Mouse (Mus musculus): ENCODE measurements around the gene Zfhx3. TPM values are rescaled to one million over a fixed set of nuclear protein-coding genes. Genes with fewer than 3 reads are reported as not detected.

The Zfhx3 gene
- polyA plus RNA-seq, 1 experiment from 2014 or later = 8.4 TPM

DNA sequence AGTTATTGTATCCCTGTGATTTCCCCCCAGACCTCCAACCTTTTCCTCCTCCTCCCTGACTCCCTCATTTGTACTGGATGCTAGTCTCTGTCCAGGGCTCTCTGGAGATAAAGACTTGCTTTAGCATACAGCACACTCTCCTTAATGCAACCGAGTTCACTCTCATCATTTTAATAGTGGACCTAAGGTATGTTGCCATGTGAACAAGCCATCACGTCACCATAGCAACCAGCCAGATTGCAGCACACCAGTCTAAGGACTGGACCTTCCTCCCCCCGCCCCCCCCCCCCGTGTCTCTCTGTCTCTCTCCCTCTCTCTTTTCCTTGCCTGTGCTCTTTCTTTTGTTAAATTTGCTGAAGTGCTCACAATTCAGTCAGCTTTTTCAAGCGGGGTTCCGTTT, 524.2 kb downstream of the Zfhx3 start:
- 79% methylated on average over 6 of the region's 6 CpGs for WGBS (ENCODE audit: insufficient replicate concordance)
- no peaks in the 10 kb centered on the region for H3K9me3 ChIP-seq (replicated peaks; ENCODE audit: control insufficient read depth, low read length)
- no peak for ATAC-seq (replicated peaks; ENCODE audit: insufficient number of reproducible peaks, low FRiP score, low TSS enrichment)
- no peak overlapping the region for H3K9ac ChIP-seq (ENCODE audit: low read depth, low read length)
- H3K4me3 ChIP-seq (ENCODE audit: low read depth, low read length) = no peak overlapping the region
- no peak overlapping the region for H3K27ac ChIP-seq (ENCODE audit: low read depth, low read length)
- H3K4me2 ChIP-seq = no peak overlapping the region
- H3K36me3 ChIP-seq (ENCODE audit: control insufficient read depth, insufficient read depth, low read length) = no peaks in the 10 kb centered on the region
- no peaks in the 10 kb centered on the region for H3K4me1 ChIP-seq (ENCODE audit: control insufficient read depth, insufficient read depth, low read length)
- no peaks in the 10 kb centered on the region for H3K27me3 ChIP-seq (ENCODE audit: control insufficient read depth, insufficient read depth, low read length)

GRCm38 (mm10) chr8:108467172-108468035, 525.0 kb downstream of the Zfhx3 start:
- Histone ChIP-seq H3K4me3 (ENCODE audit: low read depth, low read length) (no peak overlapping the region), H3K9me3 (replicated peaks; ENCODE audit: control insufficient read depth, low read length) (no peaks in the 10 kb centered on the region), H3K27me3 (ENCODE audit: control insufficient read depth, insufficient read depth, low read length) (no peaks in the 10 kb centered on the region), H3K27ac (ENCODE audit: low read depth, low read length) (no peak overlapping the region), H3K4me1 (ENCODE audit: control insufficient read depth, insufficient read depth, low read length) (no peaks in the 10 kb centered on the region), H3K9ac (ENCODE audit: low read depth, low read length) (no peak overlapping the region), H3K4me2 (no peak overlapping the region), H3K36me3 (ENCODE audit: control insufficient read depth, insufficient read depth, low read length) (no peaks in the 10 kb centered on the region)
- 76% methylated on average over 19 of the region's 19 CpGs for WGBS (ENCODE audit: insufficient replicate concordance)
- no peak for ATAC-seq (replicated peaks; ENCODE audit: insufficient number of reproducible peaks, low FRiP score, low TSS enrichment)

- no peak for ATAC-seq (replicated peaks; ENCODE audit: insufficient number of reproducible peaks, low FRiP score, low TSS enrichment)
- Histone ChIP-seq H3K27me3 (ENCODE audit: control insufficient read depth, insufficient read depth, low read length) (no peaks in the 10 kb centered on the region), H3K9ac (ENCODE audit: low read depth, low read length) (no peak overlapping the region), H3K36me3 (ENCODE audit: control insufficient read depth, insufficient read depth, low read length) (no peaks in the 10 kb centered on the region), H3K4me3 (ENCODE audit: low read depth, low read length) (no peak overlapping the region), H3K27ac (ENCODE audit: low read depth, low read length) (no peak overlapping the region), H3K4me2 (no peak overlapping the region), H3K9me3 (replicated peaks; ENCODE audit: control insufficient read depth, low read length) (no peaks in the 10 kb centered on the region), H3K4me1 (ENCODE audit: control insufficient read depth, insufficient read depth, low read length) (no peaks in the 10 kb centered on the region)
- WGBS (ENCODE audit: insufficient replicate concordance) = 81% methylated on average over 3 of the region's 3 CpGs
Observed at GRCm38 (mm10) chr8:108470269-108470668, 527.8 kb downstream of the Zfhx3 start.

DNA sequence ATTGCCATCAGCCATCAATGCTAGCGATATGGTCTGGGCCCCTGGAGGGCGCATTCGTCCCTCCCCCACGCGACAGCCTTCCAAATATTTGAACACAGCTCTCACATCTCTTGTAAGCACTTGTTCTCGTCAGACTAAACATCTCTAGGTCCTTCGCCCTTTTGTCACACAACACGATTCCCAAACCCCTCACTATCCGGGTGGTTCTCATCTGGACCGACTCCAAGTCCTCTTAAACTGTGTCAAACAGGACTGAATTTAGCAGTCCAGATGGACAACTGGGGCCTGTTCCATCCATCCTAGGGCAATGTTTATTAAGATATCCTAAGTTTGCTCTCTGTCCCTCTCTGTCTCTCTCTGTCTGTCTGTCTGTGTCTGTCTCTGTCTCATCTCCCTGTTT, 532.1 kb downstream of the Zfhx3 start:
- Histone ChIP-seq H3K9me3 (replicated peaks; ENCODE audit: control insufficient read depth, low read length) (no peaks in the 10 kb centered on the region), H3K4me2 (no peak overlapping the region), H3K4me1 (ENCODE audit: control insufficient read depth, insufficient read depth, low read length) (no peaks in the 10 kb centered on the region), H3K9ac (ENCODE audit: low read depth, low read length) (no peak overlapping the region), H3K4me3 (ENCODE audit: low read depth, low read length) (no peak overlapping the region), H3K27me3 (ENCODE audit: control insufficient read depth, insufficient read depth, low read length) (no peaks in the 10 kb centered on the region), H3K36me3 (ENCODE audit: control insufficient read depth, insufficient read depth, low read length) (no peaks in the 10 kb centered on the region), H3K27ac (ENCODE audit: low read depth, low read length) (no peak overlapping the region)
- WGBS (ENCODE audit: insufficient replicate concordance) = 68% methylated on average over 10 of the region's 10 CpGs
- no peak for ATAC-seq (replicated peaks; ENCODE audit: insufficient number of reproducible peaks, low FRiP score, low TSS enrichment)

DNA sequence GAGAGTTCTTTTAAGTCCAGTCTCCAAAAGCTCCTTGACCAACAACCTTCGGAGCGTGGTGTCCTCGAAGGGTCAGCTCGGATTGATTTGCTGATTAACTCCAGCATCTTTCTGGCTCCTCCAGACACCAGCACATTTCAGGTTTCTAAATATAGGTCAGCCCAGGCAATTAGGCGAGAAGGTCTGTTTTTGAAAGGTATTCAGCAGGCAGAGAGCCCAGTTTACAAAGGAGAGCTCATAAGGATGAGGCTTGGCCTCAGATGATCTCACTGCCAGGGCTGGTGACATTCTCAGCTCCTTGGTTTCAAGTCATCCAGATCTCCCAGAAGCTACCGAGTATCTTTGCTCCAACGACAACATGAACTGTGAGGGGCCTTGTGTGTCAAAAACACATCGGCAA, 535.7 kb downstream of the Zfhx3 start:
- Histone ChIP-seq H3K9ac (ENCODE audit: low read depth, low read length) (no peak overlapping the region), H3K27me3 (ENCODE audit: control insufficient read depth, insufficient read depth, low read length) (no peaks in the 10 kb centered on the region), H3K4me3 (ENCODE audit: low read depth, low read length) (no peak overlapping the region), H3K27ac (ENCODE audit: low read depth, low read length) (no peak overlapping the region), H3K4me1 (ENCODE audit: control insufficient read depth, insufficient read depth, low read length) (peaks cover 6% of the 10 kb centered on the region; the same call in 1 of the 2 replicates), H3K36me3 (ENCODE audit: control insufficient read depth, insufficient read depth, low read length) (no peaks in the 10 kb centered on the region), H3K4me2 (no peak overlapping the region), H3K9me3 (replicated peaks; ENCODE audit: control insufficient read depth, low read length) (no peaks in the 10 kb centered on the region)
- no peak for ATAC-seq (replicated peaks; ENCODE audit: insufficient number of reproducible peaks, low FRiP score, low TSS enrichment)
- 45% methylated on average over 8 of the region's 8 CpGs for WGBS (ENCODE audit: insufficient replicate concordance)

DNA sequence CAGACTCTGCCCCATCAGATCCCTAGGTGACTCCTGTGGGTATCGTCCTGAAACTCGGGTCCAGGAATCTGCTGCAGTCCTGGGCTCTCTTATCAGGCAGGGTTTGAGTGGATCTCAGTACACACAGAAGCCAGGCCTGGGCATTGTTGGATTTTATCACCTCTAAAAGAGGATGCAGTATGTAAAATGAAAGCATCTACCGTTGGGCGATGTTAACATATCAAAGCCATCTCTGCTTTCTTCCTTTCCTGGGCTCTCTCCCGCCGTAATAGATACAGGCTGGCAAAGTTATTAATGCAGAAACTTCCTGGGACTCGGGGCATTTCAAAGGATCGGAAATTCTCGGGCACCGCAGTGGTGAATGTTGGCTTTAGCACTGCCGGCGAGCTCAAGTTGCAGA, 537.7 kb downstream of the Zfhx3 start:
- Histone ChIP-seq H3K4me1 (ENCODE audit: control insufficient read depth, insufficient read depth, low read length) (peaks cover 6% of the 10 kb centered on the region; the same call in 1 of the 2 replicates), H3K27me3 (ENCODE audit: control insufficient read depth, insufficient read depth, low read length) (no peaks in the 10 kb centered on the region), H3K9ac (ENCODE audit: low read depth, low read length) (no peak overlapping the region), H3K9me3 (replicated peaks; ENCODE audit: control insufficient read depth, low read length) (no peaks in the 10 kb centered on the region), H3K4me3 (ENCODE audit: low read depth, low read length) (no peak overlapping the region), H3K4me2 (no peak overlapping the region), H3K36me3 (ENCODE audit: control insufficient read depth, insufficient read depth, low read length) (no peaks in the 10 kb centered on the region), H3K27ac (ENCODE audit: low read depth, low read length) (no peak overlapping the region)
- WGBS (ENCODE audit: insufficient replicate concordance) = 60% methylated on average over 12 of the region's 12 CpGs
- ATAC-seq (replicated peaks; ENCODE audit: insufficient number of reproducible peaks, low FRiP score, low TSS enrichment) = no peak

GRCm38 (mm10) chr8:108481167-108481815, 538.8 kb downstream of the Zfhx3 start:
- ATAC-seq (replicated peaks; ENCODE audit: insufficient number of reproducible peaks, low FRiP score, low TSS enrichment) = 0 out of 2 replicates have a peak, but pooled peaks have one; percentile 39
- no peak overlapping the region for H3K4me3 ChIP-seq (ENCODE audit: low read depth, low read length)
- WGBS (ENCODE audit: insufficient replicate concordance) = 37% methylated on average over 11 of the region's 11 CpGs
- peaks cover 6% of the 10 kb centered on the region; the same call in 1 of the 2 replicates for H3K4me1 ChIP-seq (ENCODE audit: control insufficient read depth, insufficient read depth, low read length)
- H3K9me3 ChIP-seq (replicated peaks; ENCODE audit: control insufficient read depth, low read length) = no peaks in the 10 kb centered on the region
- no peak overlapping the region for H3K4me2 ChIP-seq
- H3K27me3 ChIP-seq (ENCODE audit: control insufficient read depth, insufficient read depth, low read length) = no peaks in the 10 kb centered on the region
- no peak overlapping the region for H3K27ac ChIP-seq (ENCODE audit: low read depth, low read length)
- no peaks in the 10 kb centered on the region for H3K36me3 ChIP-seq (ENCODE audit: control insufficient read depth, insufficient read depth, low read length)
- H3K9ac ChIP-seq (ENCODE audit: low read depth, low read length) = no peak overlapping the region

- 75% methylated on average over 12 of the region's 12 CpGs for WGBS (ENCODE audit: insufficient replicate concordance)
- no peak for ATAC-seq (replicated peaks; ENCODE audit: insufficient number of reproducible peaks, low FRiP score, low TSS enrichment)
- no peaks in the 10 kb centered on the region for H3K36me3 ChIP-seq (ENCODE audit: control insufficient read depth, insufficient read depth, low read length)
- no peaks in the 10 kb centered on the region for H3K27me3 ChIP-seq (ENCODE audit: control insufficient read depth, insufficient read depth, low read length)
- no peaks in the 10 kb centered on the region for H3K9me3 ChIP-seq (replicated peaks; ENCODE audit: control insufficient read depth, low read length)
- no peak overlapping the region for H3K4me2 ChIP-seq
- no peak overlapping the region for H3K27ac ChIP-seq (ENCODE audit: low read depth, low read length)
- no peak overlapping the region for H3K9ac ChIP-seq (ENCODE audit: low read depth, low read length)
- no peaks in the 10 kb centered on the region for H3K4me1 ChIP-seq (ENCODE audit: control insufficient read depth, insufficient read depth, low read length)
- no peak overlapping the region for H3K4me3 ChIP-seq (ENCODE audit: low read depth, low read length)
Observed at GRCm38 (mm10) chr8:108496101-108496500, 553.7 kb downstream of the Zfhx3 start.
